Mouse (Mus musculus) 3T3-L1 (cell line): ENCODE measurements around the gene Il12b.
"Not testable (repeated sequence)": the region's sequence is repeated elsewhere in the genome, so short reads cannot be mapped to it uniquely, and the experiment has no call there.

Experiments used
- DNase-seq: peaks from one replicate; pipeline ENCODE4 v3.0.0-alpha.2; 2015; ENCODE audit warnings: low read depth, low spot score

The Il12b gene

GRCm38 (mm10) chr11:44410413-44410812 is 10.6 kb downstream of the Il12b start:
- no peak for DNase-seq

- no peak for DNase-seq
Observed at GRCm38 (mm10) chr11:44412276-44412675, 12.4 kb downstream of the Il12b start.

GRCm38 (mm10) chr11:44413371-44413770 is 13.5 kb downstream of the Il12b start:
- DNase-seq: no peak

GRCm38 (mm10) chr11:44414605-44415004 is 14.7 kb downstream of the Il12b start:
- no peak for DNase-seq

- peak; percentile 30 for DNase-seq
Observed at GRCm38 (mm10) chr11:44417403-44417802, 17.5 kb downstream of the Il12b start.

GRCm38 (mm10) chr11:44422337-44423111 is 22.7 kb downstream of the Il12b start:
- DNase-seq: no peak

GRCm38 (mm10) chr11:44423261-44423660 is 23.4 kb downstream of the Il12b start:
- DNase-seq: no peak

- no peak for DNase-seq
Observed at GRCm38 (mm10) chr11:44423955-44424354, 24.1 kb downstream of the Il12b start.

- DNase-seq: peak; percentile 57
Observed at GRCm38 (mm10) chr11:44425006-44425405, 25.1 kb downstream of the Il12b start.

GRCm38 (mm10) chr11:44425626-44426025 is 25.8 kb downstream of the Il12b start:
- no peak for DNase-seq

GRCm38 (mm10) chr11:44427951-44428350 is 28.1 kb downstream of the Il12b start:
- peak; percentile 85 for DNase-seq

GRCm38 (mm10) chr11:44430036-44430435 is 30.2 kb downstream of the Il12b start:
- no peak for DNase-seq

- no peak for DNase-seq
Observed at GRCm38 (mm10) chr11:44437786-44438185, 37.9 kb downstream of the Il12b start.

- no peak for DNase-seq
Observed at GRCm38 (mm10) chr11:44451046-44451445, 51.2 kb downstream of the Il12b start.

- not testable (repeated sequence) for DNase-seq
Observed at GRCm38 (mm10) chr11:44452016-44452415, 52.2 kb downstream of the Il12b start.

- peak; percentile 74 for DNase-seq
Observed at GRCm38 (mm10) chr11:44453423-44453822, 53.6 kb downstream of the Il12b start.

GRCm38 (mm10) chr11:44461493-44461892 is 61.6 kb downstream of the Il12b start:
- no peak for DNase-seq
